Mouse (Mus musculus): ENCODE data around the gene Rpl36al. TPM values are rescaled to one million over a fixed set of nuclear protein-coding genes. Genes with fewer than 3 reads are reported as not detected.
"Not testable (repeated sequence)": the region's sequence is repeated elsewhere in the genome, so short reads cannot be mapped to it uniquely, and the experiment has no call there.

Rpl36al gene
- total RNA-seq, 1 experiment from 2014 or later = 776 TPM

GRCm38 (mm10) chr12:69166861-69167581, 16.9 kb downstream of the Rpl36al start:
- ATAC-seq (replicated peaks; ENCODE audit: insufficient number of reproducible peaks, low FRiP score, low TSS enrichment, poor library complexity, severe bottlenecking) = not testable (repeated sequence)

GRCm38 (mm10) chr12:69164904-69165303, 19.0 kb downstream of the Rpl36al start:
- no peak for ATAC-seq (replicated peaks; ENCODE audit: insufficient number of reproducible peaks, low FRiP score, low TSS enrichment, poor library complexity, severe bottlenecking)

GRCm38 (mm10) chr12:69163586-69163985, 20.3 kb downstream of the Rpl36al start:
- ATAC-seq (replicated peaks; ENCODE audit: insufficient number of reproducible peaks, low FRiP score, low TSS enrichment, poor library complexity, severe bottlenecking) = not testable (repeated sequence)

- ATAC-seq (replicated peaks; ENCODE audit: insufficient number of reproducible peaks, low FRiP score, low TSS enrichment, poor library complexity, severe bottlenecking) = not testable (repeated sequence)
Observed at GRCm38 (mm10) chr12:69160677-69161076, 23.2 kb downstream of the Rpl36al start.

GRCm38 (mm10) chr12:69159578-69159940, 24.3 kb downstream of the Rpl36al start:
- ATAC-seq (replicated peaks; ENCODE audit: insufficient number of reproducible peaks, low FRiP score, low TSS enrichment, poor library complexity, severe bottlenecking) = peak; percentile 29; the same call in 1 of the 2 replicates

- peak; percentile 89 for ATAC-seq (replicated peaks; ENCODE audit: insufficient number of reproducible peaks, low FRiP score, low TSS enrichment, poor library complexity, severe bottlenecking)
Observed at GRCm38 (mm10) chr12:69158765-69159577, 24.9 kb downstream of the Rpl36al start, which contains the start of gene Rps29. TSS of gene Rps29 (minus strand) at chr12:69159186.

GRCm38 (mm10) chr12:69158366-69158764, 25.5 kb downstream of the Rpl36al start:
- 0 out of 2 replicates have a peak, but pooled peaks have one; percentile 4 for ATAC-seq (replicated peaks; ENCODE audit: insufficient number of reproducible peaks, low FRiP score, low TSS enrichment, poor library complexity, severe bottlenecking)

GRCm38 (mm10) chr12:69157107-69157506, 26.8 kb downstream of the Rpl36al start:
- no peak for ATAC-seq (replicated peaks; ENCODE audit: insufficient number of reproducible peaks, low FRiP score, low TSS enrichment, poor library complexity, severe bottlenecking)

GRCm38 (mm10) chr12:69156436-69156835, 27.4 kb downstream of the Rpl36al start:
- ATAC-seq (replicated peaks; ENCODE audit: insufficient number of reproducible peaks, low FRiP score, low TSS enrichment, poor library complexity, severe bottlenecking) = no peak

- ATAC-seq (replicated peaks; ENCODE audit: insufficient number of reproducible peaks, low FRiP score, low TSS enrichment, poor library complexity, severe bottlenecking) = no peak
Observed at GRCm38 (mm10) chr12:69155923-69156322, 28.0 kb downstream of the Rpl36al start.

- ATAC-seq (replicated peaks; ENCODE audit: insufficient number of reproducible peaks, low FRiP score, low TSS enrichment, poor library complexity, severe bottlenecking) = no peak
Observed at GRCm38 (mm10) chr12:69150049-69150448, 33.8 kb downstream of the Rpl36al start.

GRCm38 (mm10) chr12:69147166-69147735, 36.6 kb downstream of the Rpl36al start:
- no peak for ATAC-seq (replicated peaks; ENCODE audit: insufficient number of reproducible peaks, low FRiP score, low TSS enrichment, poor library complexity, severe bottlenecking)

GRCm38 (mm10) chr12:69143460-69143859, 40.4 kb downstream of the Rpl36al start:
- ATAC-seq (replicated peaks; ENCODE audit: insufficient number of reproducible peaks, low FRiP score, low TSS enrichment, poor library complexity, severe bottlenecking) = peak; percentile 27; the same call in 1 of the 2 replicates

- no peak; the same call in 1 of the 2 replicates for ATAC-seq (replicated peaks; ENCODE audit: insufficient number of reproducible peaks, low FRiP score, low TSS enrichment, poor library complexity, severe bottlenecking)
Observed at GRCm38 (mm10) chr12:69139841-69140240, 44.0 kb downstream of the Rpl36al start.

- no peak for ATAC-seq (replicated peaks; ENCODE audit: insufficient number of reproducible peaks, low FRiP score, low TSS enrichment, poor library complexity, severe bottlenecking)
Observed at GRCm38 (mm10) chr12:69139201-69139600, 44.7 kb downstream of the Rpl36al start.

Other genes starting within 250 kb of the Rpl36al start
- gene Rps29, start 24.9 kb downstream of the Rpl36al start, total RNA-seq (2017) = 1,859 to 3,089 TPM (median 2,901 TPM) in 3 replicates
- gene Lrr1, start 15.3 kb downstream of the Rpl36al start, total RNA-seq (2017) = not detected in 3 replicates
- 70.5 to 79.5 TPM (median 70.6 TPM) in 3 replicates for gene Mgat2, start 74 bp upstream of the Rpl36al start, total RNA-seq (2017)
- gene Gm49383, start 13.0 kb upstream of the Rpl36al start, total RNA-seq (2017) = 9.2 to 15.1 TPM (median 9.6 TPM) in 3 replicates
- 1.3 to 3.4 TPM (median 1.7 TPM) in 3 replicates for gene Dnaaf2, start 14.3 kb upstream of the Rpl36al start, total RNA-seq (2017)
- gene Gm49384, start 20.2 kb upstream of the Rpl36al start, total RNA-seq (2017) = 2.1 to 14.9 TPM (median 6.3 TPM) in 3 replicates
- gene Pole2, start 44.1 kb upstream of the Rpl36al start, total RNA-seq (2017) = 8.3 to 9.7 TPM (median 9.3 TPM) in 3 replicates
- gene Klhdc1, start 57.1 kb upstream of the Rpl36al start, total RNA-seq (2017) = 6.5 to 8.6 TPM (median 6.7 TPM) in 3 replicates
- 47.6 to 59.0 TPM (median 53.0 TPM) in 3 replicates for gene Klhdc2, start 112.6 kb upstream of the Rpl36al start, total RNA-seq (2017)
- 89.6 to 137 TPM (median 117 TPM) in 3 replicates for gene Nemf, start 173.1 kb upstream of the Rpl36al start, total RNA-seq (2017)
- 213 to 230 TPM (median 223 TPM) in 3 replicates for gene Arf6, start 188.1 kb upstream of the Rpl36al start, total RNA-seq (2017)
- gene Gm9887, start 188.4 kb upstream of the Rpl36al start, total RNA-seq (2017) = not detected in 3 replicates